ENCODE assay signal across 27 mouse cellular contexts in genomic region chrX:169805791-169806190, GRCm38 (mm10). TPM values are rescaled to one million over a fixed set of nuclear protein-coding genes. Genes with fewer than 3 reads are reported as not detected.
DNase-seq lines count a peak whose midpoint lies in the region; ATAC-seq and TF ChIP-seq lines count a peak whose summit lies in the region.
"Had no signal": no experiment of that assay in that cellular context is flagged by ENCODE, and none has a peak within 500 bp of the region (broad histone marks: within the 10 kb centered on the region; RNA-seq: fewer than 3 reads in every experiment).

No protein-coding gene starts in this region.

- no peaks in the 10 kb centered on the region for H3K27me3 ChIP-seq in kidney, adult 2 months (replicated peaks; ENCODE audit: control insufficient read depth, insufficient read depth, low read length)
- peaks cover 10% of the 10 kb centered on the region; the same call in 1 of the 2 replicates for H3K27me3 ChIP-seq in hindbrain, embryonic 12.5 days
- H3K27me3 ChIP-seq in intestine, embryonic 15.5 days (replicated peaks): no peaks in the 10 kb centered on the region
- H3K27me3 ChIP-seq: heart, embryonic 12.5 days; heart, embryonic 15.5 days had no signal

- ATAC-seq in hindbrain, embryonic 12.5 days (ENCODE audit: low FRiP score): no peak
- no peak for ATAC-seq in intestine, embryonic 15.5 days
- ATAC-seq: forebrain, embryonic 14.5 days; forebrain, postnatal 0 days had no signal

- H3K4me3 ChIP-seq in kidney, adult 2 months (ENCODE audit: insufficient read depth, low read depth, low read length): no peak overlapping the region
- H3K4me3 ChIP-seq in embryonic fibroblast, embryonic 13.5 days (ENCODE audit: insufficient read depth, low read length): no peak overlapping the region
- H3K4me3 ChIP-seq in hindbrain, embryonic 12.5 days: no peak overlapping the region
- H3K4me3 ChIP-seq in intestine, embryonic 15.5 days (replicated peaks): no peak overlapping the region
- H3K4me3 ChIP-seq: embryonic facial prominence, embryonic 13.5 days; heart, embryonic 12.5 days; heart, embryonic 15.5 days; hindbrain, embryonic 10.5 days had no signal

- no peak overlapping the region for H3K27ac ChIP-seq in kidney, adult 2 months (ENCODE audit: insufficient read depth, low read depth, low read length)
- H3K27ac ChIP-seq in embryonic fibroblast, embryonic 13.5 days (ENCODE audit: insufficient read depth, low read length): peak overlapping the region; percentile 68
- no peak overlapping the region for H3K27ac ChIP-seq in hindbrain, embryonic 12.5 days
- no peak overlapping the region for H3K27ac ChIP-seq in intestine, embryonic 15.5 days
- H3K27ac ChIP-seq: embryonic facial prominence, embryonic 13.5 days; heart, embryonic 15.5 days; hindbrain, embryonic 10.5 days; hindbrain, embryonic 14.5 days had no signal

- peak; percentile 53 for DNase-seq in kidney, adult 2 months
- DNase-seq in kidney, postnatal 25 days: no peak
- DNase-seq in A20 (ENCODE audit: low read depth, low spot score): peak; percentile 10
- DNase-seq in Muller cell, postnatal 12 days (ENCODE audit: inconsistent ontology term): peak; percentile 22
- DNase-seq in spleen, adult 18-20 months: no peak
- DNase-seq: adrenal gland, adult 2 months; adrenal gland, postnatal 14 days; B cell, adult 2 months; cerebellum, adult 11 months; cerebellum, adult 2 months; cerebellum, adult 9-11 months; cerebellum, postnatal 25 days; forebrain, postnatal 0 days; gastrocnemius, postnatal 25 days; heart, postnatal 10 days; heart, postnatal 36 days; kidney, adult 11 months had no signal

- TF ChIP-seq CTCF in kidney, adult 2 months (conservative IDR thresholded peaks at IDR 0.05; ENCODE audit: insufficient read depth, insufficient read length, low read depth, low read length): no peak
- no peak for TF ChIP-seq CTCF in embryonic fibroblast, embryonic 13.5 days (IDR thresholded peaks at IDR 0.05; ENCODE audit: borderline replicate concordance, insufficient read depth, low read length)

- H3K9ac ChIP-seq in hindbrain, embryonic 12.5 days: no peak overlapping the region
- H3K9ac ChIP-seq in intestine, embryonic 15.5 days: no peak overlapping the region
- H3K9ac ChIP-seq: embryonic facial prominence, embryonic 13.5 days; forebrain, postnatal 0 days; heart, embryonic 12.5 days; heart, embryonic 15.5 days; hindbrain, embryonic 14.5 days had no signal

- no peak overlapping the region for H3K4me2 ChIP-seq in hindbrain, embryonic 12.5 days (replicated peaks)
- no peak overlapping the region for H3K4me2 ChIP-seq in intestine, embryonic 15.5 days (replicated peaks)
- H3K4me2 ChIP-seq: embryonic facial prominence, embryonic 13.5 days; heart, embryonic 12.5 days; heart, embryonic 15.5 days; hindbrain, embryonic 14.5 days had no signal

- no peaks in the 10 kb centered on the region for H3K36me3 ChIP-seq in kidney, adult 2 months (ENCODE audit: control insufficient read depth, insufficient read depth, low read length)
- no peaks in the 10 kb centered on the region for H3K36me3 ChIP-seq in hindbrain, embryonic 12.5 days
- no peaks in the 10 kb centered on the region for H3K36me3 ChIP-seq in intestine, embryonic 15.5 days
- H3K36me3 ChIP-seq: embryonic facial prominence, embryonic 13.5 days; heart, embryonic 12.5 days; heart, embryonic 15.5 days; hindbrain, embryonic 10.5 days had no signal

- no peak for TF ChIP-seq POLR2A in kidney, adult 2 months (IDR thresholded peaks at IDR 0.05; ENCODE audit: low read depth, low read length)
- TF ChIP-seq POLR2A in embryonic fibroblast, embryonic 13.5 days (IDR thresholded peaks at IDR 0.05; ENCODE audit: low read depth, low read length): no peak

- no peaks in the 10 kb centered on the region for H3K4me1 ChIP-seq in kidney, adult 2 months (ENCODE audit: control insufficient read depth, insufficient read depth, low read length)
- H3K4me1 ChIP-seq in embryonic fibroblast, embryonic 13.5 days (ENCODE audit: control insufficient read depth, insufficient read depth, low read length): no peaks in the 10 kb centered on the region
- H3K4me1 ChIP-seq in hindbrain, embryonic 12.5 days: no peaks in the 10 kb centered on the region
- H3K4me1 ChIP-seq in intestine, embryonic 15.5 days (replicated peaks): no peaks in the 10 kb centered on the region
- H3K4me1 ChIP-seq: embryonic facial prominence, embryonic 13.5 days; heart, embryonic 12.5 days; heart, embryonic 15.5 days; hindbrain, embryonic 10.5 days had no signal

- H3K9me3 ChIP-seq in hindbrain, embryonic 12.5 days (replicated peaks): no peaks in the 10 kb centered on the region
- H3K9me3 ChIP-seq in intestine, embryonic 15.5 days: no peaks in the 10 kb centered on the region
- H3K9me3 ChIP-seq: embryonic facial prominence, embryonic 13.5 days; heart, embryonic 12.5 days; heart, embryonic 15.5 days; hindbrain, embryonic 10.5 days had no signal

- 16% methylated on average over 5 of the region's 5 CpGs for WGBS in kidney, adult 2 months
- 72% methylated on average over 5 of the region's 5 CpGs for WGBS in hindbrain, embryonic 12.5 days
- 62% methylated on average over 5 of the region's 5 CpGs for WGBS in intestine, embryonic 15.5 days

RNA-seq across cellular contexts. Expression of gene 4933400A11Rik, which starts 26.4 kb away (rescaled TPM):
- polyA plus RNA-seq in kidney, adult 2 months (2012; rRNA removed): not detected in 2 replicates
- not detected in 2 replicates for polyA plus RNA-seq in embryonic fibroblast, embryonic 13.5 days (2011; ENCODE audit: insufficient read length, low read depth, missing spikeins)
- 0.46 TPM in 1 of 2 replicates, not detected in the other for polyA plus RNA-seq in hindbrain, embryonic 12.5 days (2016; fragmentation: Nextera tagmentation; extraction: Ambion mirVana)
- 0.15 and 0.25 TPM in 2 replicates for polyA plus RNA-seq in intestine, embryonic 15.5 days (2015; fragmentation: Nextera tagmentation; extraction: Ambion mirVana)
- polyA plus RNA-seq: adrenal gland, adult 2 months; cerebellum, adult 2 months; forebrain, embryonic 14.5 days; forebrain, postnatal 0 days; frontal cortex, adult 2 months; hindbrain, embryonic 10.5 days; hindbrain, embryonic 14.5 days had no signal

Comparison
In these comparisons a context has a peak if more than half of its experiments do, and no peak if none do; other contexts are left out.
1. DNase-seq: peak in kidney, adult 2 months (single experiment), A20 (single experiment) and Muller cell, postnatal 12 days (single experiment); none in kidney, postnatal 25 days (0 of 2) and spleen, adult 18-20 months (0 of 2).